Mouse (Mus musculus): Measurements from ENCODE around the gene Tmem235. TPM values are rescaled to one million over a fixed set of nuclear protein-coding genes. Genes with fewer than 3 reads are reported as not detected.

Tmem235 gene
- polyA plus RNA-seq, 1 experiment = not detected

GRCm38 (mm10) chr11:117875681-117876080 lies 15.1 kb downstream of the Tmem235 start:
- Histone ChIP-seq H3K4me3 (no peak overlapping the region), H3K79me2 (ENCODE audit: control insufficient read depth, insufficient read depth) (no peaks in the 10 kb centered on the region), H3K36me3 (ENCODE audit: control insufficient read depth, insufficient read depth) (no peaks in the 10 kb centered on the region), H3K4me2 (ENCODE audit: low read depth) (no peak overlapping the region), H3ac (ENCODE audit: control insufficient read depth, insufficient read length) (no peak overlapping the region), H3K27me3 (ENCODE audit: control insufficient read depth, insufficient read depth, insufficient read length) (no peaks in the 10 kb centered on the region)
- TF ChIP-seq MYOD1 (IDR thresholded peaks at IDR 0.05; ENCODE audit: control insufficient read depth in 1 of 3, insufficient read length in 2 of 3, low read depth in 2 of 3) (no peak), USF1 (IDR thresholded peaks at IDR 0.05; ENCODE audit: low read depth) (no peak), MYOG (IDR thresholded peaks at IDR 0.05; ENCODE audit: control insufficient read depth in 1 of 3, insufficient read depth in 1 of 3, insufficient read length in 2 of 3, low read depth in 2 of 3) (no peak), SRF (IDR thresholded peaks at IDR 0.05; ENCODE audit: control insufficient read depth, insufficient read length, low read depth) (no peak), E2F4 (IDR thresholded peaks at IDR 0.05; ENCODE audit: insufficient read depth) (no peak), TCF3 (IDR thresholded peaks at IDR 0.05; ENCODE audit: insufficient read length, low read depth) (no peak), POLR2AphosphoS2 (IDR thresholded peaks at IDR 0.05; ENCODE audit: insufficient read length, low read depth) (no peak)

- no peak overlapping the region for H3ac ChIP-seq (ENCODE audit: control insufficient read depth, insufficient read length)
- H3K27me3 ChIP-seq (ENCODE audit: control insufficient read depth, insufficient read depth, insufficient read length) = no peaks in the 10 kb centered on the region
- H3K4me3 ChIP-seq = no peak overlapping the region
- no peak overlapping the region for H3K4me2 ChIP-seq (ENCODE audit: low read depth)
- TF ChIP-seq POLR2AphosphoS2 (IDR thresholded peaks at IDR 0.05; ENCODE audit: insufficient read length, low read depth) = no peak
- TF ChIP-seq TCF12 (IDR thresholded peaks at IDR 0.05; ENCODE audit: insufficient read depth, poor library complexity, severe bottlenecking) = peak; percentile 24
- TF ChIP-seq MYOG (IDR thresholded peaks at IDR 0.05; ENCODE audit: control insufficient read depth in 1 of 3, insufficient read depth in 1 of 3, insufficient read length in 2 of 3, low read depth in 2 of 3) = peak in 2 of 3 experiments; percentile 72 to 91
- TF ChIP-seq TCF3 (IDR thresholded peaks at IDR 0.05; ENCODE audit: insufficient read length, low read depth) = peak; percentile 2
- TF ChIP-seq CEBPB (IDR thresholded peaks at IDR 0.05; ENCODE audit: insufficient read depth, poor library complexity, severe bottlenecking) = no peak
- TF ChIP-seq MYOD1 (IDR thresholded peaks at IDR 0.05; ENCODE audit: control insufficient read depth in 1 of 3, insufficient read length in 2 of 3, low read depth in 2 of 3) = peak in 2 of 3 experiments; percentile 58 to 86
- TF ChIP-seq MAX (IDR thresholded peaks at IDR 0.05; ENCODE audit: low read depth) = no peak
- no peak for TF ChIP-seq SRF (IDR thresholded peaks at IDR 0.05; ENCODE audit: control insufficient read depth, insufficient read length, low read depth)
- no peak for TF ChIP-seq POLR2A (IDR thresholded peaks at IDR 0.05; ENCODE audit: insufficient read length, low read depth)
- no peak for TF ChIP-seq REST (IDR thresholded peaks at IDR 0.05; ENCODE audit: insufficient read depth, insufficient read length)
- TF ChIP-seq USF1 (IDR thresholded peaks at IDR 0.05; ENCODE audit: low read depth) = no peak
- no peak for TF ChIP-seq E2F4 (IDR thresholded peaks at IDR 0.05; ENCODE audit: insufficient read depth)
- no peaks in the 10 kb centered on the region for H3K79me2 ChIP-seq (ENCODE audit: control insufficient read depth, insufficient read depth)
- H3K36me3 ChIP-seq (ENCODE audit: control insufficient read depth, insufficient read depth) = no peaks in the 10 kb centered on the region
Observed at GRCm38 (mm10) chr11:117877917-117878745, 17.6 kb downstream of the Tmem235 start.

GRCm38 (mm10) chr11:117878892-117879291 lies 18.3 kb downstream of the Tmem235 start:
- H3K4me3 ChIP-seq = no peak overlapping the region
- no peak overlapping the region for H3K4me2 ChIP-seq (ENCODE audit: low read depth)
- no peaks in the 10 kb centered on the region for H3K79me2 ChIP-seq (ENCODE audit: control insufficient read depth, insufficient read depth)
- no peaks in the 10 kb centered on the region for H3K27me3 ChIP-seq (ENCODE audit: control insufficient read depth, insufficient read depth, insufficient read length)
- TF ChIP-seq MYOG (IDR thresholded peaks at IDR 0.05; ENCODE audit: control insufficient read depth in 1 of 3, insufficient read depth in 1 of 3, insufficient read length in 2 of 3, low read depth in 2 of 3) (no peak), USF1 (IDR thresholded peaks at IDR 0.05; ENCODE audit: low read depth) (no peak), POLR2A (IDR thresholded peaks at IDR 0.05; ENCODE audit: insufficient read length, low read depth) (no peak), TCF12 (IDR thresholded peaks at IDR 0.05; ENCODE audit: insufficient read depth, poor library complexity, severe bottlenecking) (no peak), E2F4 (IDR thresholded peaks at IDR 0.05; ENCODE audit: insufficient read depth) (no peak), MAX (IDR thresholded peaks at IDR 0.05; ENCODE audit: low read depth) (no peak), MYOD1 (IDR thresholded peaks at IDR 0.05; ENCODE audit: control insufficient read depth in 1 of 3, insufficient read length in 2 of 3, low read depth in 2 of 3) (no peak), REST (IDR thresholded peaks at IDR 0.05; ENCODE audit: insufficient read depth, insufficient read length) (no peak), POLR2AphosphoS2 (IDR thresholded peaks at IDR 0.05; ENCODE audit: insufficient read length, low read depth) (no peak), CEBPB (IDR thresholded peaks at IDR 0.05; ENCODE audit: insufficient read depth, poor library complexity, severe bottlenecking) (no peak), SRF (IDR thresholded peaks at IDR 0.05; ENCODE audit: control insufficient read depth, insufficient read length, low read depth) (no peak), TCF3 (IDR thresholded peaks at IDR 0.05; ENCODE audit: insufficient read length, low read depth) (no peak)
- no peak overlapping the region for H3ac ChIP-seq (ENCODE audit: control insufficient read depth, insufficient read length)
- no peaks in the 10 kb centered on the region for H3K36me3 ChIP-seq (ENCODE audit: control insufficient read depth, insufficient read depth)

GRCm38 (mm10) chr11:117879676-117880075 lies 19.1 kb downstream of the Tmem235 start:
- Histone ChIP-seq H3K27me3 (ENCODE audit: control insufficient read depth, insufficient read depth, insufficient read length) (no peaks in the 10 kb centered on the region), H3K36me3 (ENCODE audit: control insufficient read depth, insufficient read depth) (no peaks in the 10 kb centered on the region), H3K4me3 (no peak overlapping the region), H3ac (ENCODE audit: control insufficient read depth, insufficient read length) (no peak overlapping the region), H3K79me2 (ENCODE audit: control insufficient read depth, insufficient read depth) (no peaks in the 10 kb centered on the region), H3K4me2 (ENCODE audit: low read depth) (no peak overlapping the region)
- no peak for TF ChIP-seq POLR2A (IDR thresholded peaks at IDR 0.05; ENCODE audit: insufficient read length, low read depth)

Data from myocyte (in vitro differentiated cells).